In genomic region chr4:155846871-155847578, GRCm38 (mm10) we compare ENCODE assay signal across 8 mouse cellular contexts. TPM values are rescaled to one million over a fixed set of nuclear protein-coding genes. Genes with fewer than 3 reads are reported as not detected.
DNase-seq lines count a peak whose midpoint lies in the region; ATAC-seq and TF ChIP-seq lines count a peak whose summit lies in the region.

TSS of gene Dvl1 (plus strand) at chr4:155847402.

- peak within 1 kb of the TSS; percentile 92 for H3K9ac ChIP-seq in forebrain, postnatal 0 days
- H3K9ac ChIP-seq in neural tube, embryonic 15.5 days (replicated peaks), result peak within 1 kb of the TSS; percentile 98

- peak; percentile 74 for ATAC-seq in G1E (ENCODE audit: extremely low read depth, insufficient number of reproducible peaks, low FRiP score, poor library complexity, severe bottlenecking)
- peak; percentile 89 for ATAC-seq in forebrain, postnatal 0 days
- ATAC-seq in neural tube, embryonic 15.5 days (ENCODE audit: low FRiP score), result peak; percentile 89

- H3K27ac ChIP-seq in cerebellum, adult 2 months (ENCODE audit: insufficient read depth, low read length), result peak within 1 kb of the TSS; percentile 68
- peak within 1 kb of the TSS; percentile 82 for H3K27ac ChIP-seq in forebrain, postnatal 0 days (ENCODE audit: low read depth, low read length)
- peak within 1 kb of the TSS; percentile 97 for H3K27ac ChIP-seq in layer of hippocampus, adult 2 months
- H3K27ac ChIP-seq in neural tube, embryonic 15.5 days (replicated peaks), result peak within 1 kb of the TSS; percentile 88

- peak; percentile 90 for DNase-seq in G1E (ENCODE audit: low spot score)
- DNase-seq in cerebellum, adult 2 months, result peak; percentile 91 to 98
- DNase-seq in forebrain, postnatal 0 days, result peak; percentile 97
- DNase-seq in heart, postnatal 36 days, result peak; percentile 98
- peak; percentile 92 to 97 for DNase-seq in layer of hippocampus, adult 2 months (ENCODE audit: low spot score in 2 of 2)
- peak; percentile 94 for DNase-seq in lung, adult 2 months
- peak; percentile 99 for DNase-seq in testis, postnatal 10 days (ENCODE audit: low spot score)

- H3K27me3 ChIP-seq in G1E (ENCODE audit: insufficient read depth, low read length), result peaks cover 7% of the 10 kb centered on the region
- H3K27me3 ChIP-seq in cerebellum, adult 2 months (ENCODE audit: control insufficient read depth, insufficient read depth, low read length), result no peaks in the 10 kb centered on the region
- H3K27me3 ChIP-seq in forebrain, postnatal 0 days (ENCODE audit: insufficient read depth, low read length), result no peaks in the 10 kb centered on the region
- H3K27me3 ChIP-seq in neural tube, embryonic 15.5 days (replicated peaks), result no peaks in the 10 kb centered on the region

- WGBS in cerebellum, adult 2 months, result 2% methylated on average over 59 of the region's 65 CpGs
- WGBS in forebrain, postnatal 0 days, result 4% methylated on average over 54 of the region's 65 CpGs
- 3% methylated on average over 62 of the region's 65 CpGs for WGBS in lung, adult 2 months
- 3% methylated on average over 63 of the region's 65 CpGs for WGBS in neural tube, embryonic 15.5 days

- intact Hi-C loops in heart, postnatal 36 days (cut with DNase I), result loop anchor here (1.0 to 2.0 kb wide), 2 partner anchors 15 to 46 kb away; no protein-coding TSS in a partner anchor

- H3K36me3 ChIP-seq in G1E (replicated peaks), result peaks cover 36% of the 10 kb centered on the region
- H3K36me3 ChIP-seq in forebrain, postnatal 0 days (ENCODE audit: insufficient read depth), result 0 out of 2 replicates have a peak, but pooled peaks cover 4% of the 10 kb centered on the region
- no peaks in the 10 kb centered on the region for H3K36me3 ChIP-seq in neural tube, embryonic 15.5 days

- peak within 1 kb of the TSS; percentile 91 for H3K4me3 ChIP-seq in G1E (ENCODE audit: low read depth, low read length)
- peak within 1 kb of the TSS; percentile 92 for H3K4me3 ChIP-seq in cerebellum, adult 2 months (replicated peaks; ENCODE audit: insufficient read depth, low read depth, low read length)
- H3K4me3 ChIP-seq in forebrain, postnatal 0 days (ENCODE audit: low read depth, low read length), result peak within 1 kb of the TSS; percentile 93
- H3K4me3 ChIP-seq in layer of hippocampus, adult 2 months, result peak within 1 kb of the TSS; percentile 91
- peak within 1 kb of the TSS; percentile 83 for H3K4me3 ChIP-seq in lung, adult 2 months (replicated peaks; ENCODE audit: extremely low read depth, low read depth, low read length)
- peak within 1 kb of the TSS; percentile 90 for H3K4me3 ChIP-seq in neural tube, embryonic 15.5 days (replicated peaks)

- TF ChIP-seq POLR2A in cerebellum, adult 2 months (IDR thresholded peaks at IDR 0.05; ENCODE audit: borderline replicate concordance, insufficient read depth, low read length), result peak; percentile 89; the same call in 1 of the 2 replicates
- TF ChIP-seq POLR2A in lung, adult 2 months (IDR thresholded peaks at IDR 0.05; ENCODE audit: borderline replicate concordance, extremely low read depth, low read depth, low read length), result peak; percentile 87

- H3K4me1 ChIP-seq in G1E (ENCODE audit: insufficient read depth, low read depth, low read length), result peaks cover 48% of the 10 kb centered on the region
- peaks cover 26% of the 10 kb centered on the region for H3K4me1 ChIP-seq in cerebellum, adult 2 months (ENCODE audit: control insufficient read depth, insufficient read depth, low read length)
- H3K4me1 ChIP-seq in forebrain, postnatal 0 days (ENCODE audit: insufficient read depth), result peaks cover 23% of the 10 kb centered on the region
- H3K4me1 ChIP-seq in lung, adult 2 months (ENCODE audit: control insufficient read depth, insufficient read depth, low read length), result peaks cover 19% of the 10 kb centered on the region
- H3K4me1 ChIP-seq in neural tube, embryonic 15.5 days, result peaks cover 52% of the 10 kb centered on the region

- no peak for TF ChIP-seq CTCF in G1E (IDR thresholded peaks at IDR 0.05; ENCODE audit: low read depth, low read length)
- no peak; the same call in 1 of the 2 replicates for TF ChIP-seq CTCF in cerebellum, adult 2 months (IDR thresholded peaks at IDR 0.05; ENCODE audit: borderline replicate concordance, insufficient read depth, low read depth, low read length)
- TF ChIP-seq CTCF in forebrain, postnatal 0 days (IDR thresholded peaks at IDR 0.05; ENCODE audit: low read depth), result peak; percentile 61
- TF ChIP-seq CTCF in layer of hippocampus, adult 2 months (conservative IDR thresholded peaks at IDR 0.05), result peak; percentile 60
- TF ChIP-seq CTCF in lung, adult 2 months (IDR thresholded peaks at IDR 0.05; ENCODE audit: insufficient read depth, low read length), result no peak

- H3K9me3 ChIP-seq in G1E (replicated peaks), result no peaks in the 10 kb centered on the region
- H3K9me3 ChIP-seq in forebrain, postnatal 0 days (ENCODE audit: low read length), result no peaks in the 10 kb centered on the region
- H3K9me3 ChIP-seq in neural tube, embryonic 15.5 days (replicated peaks), result no peaks in the 10 kb centered on the region

- H3K4me2 ChIP-seq in forebrain, postnatal 0 days (ENCODE audit: low read depth), result peak within 1 kb of the TSS; percentile 88
- peak within 1 kb of the TSS; percentile 82 for H3K4me2 ChIP-seq in neural tube, embryonic 15.5 days

RNA-seq across cellular contexts. Expression of gene Dvl1, which starts in this region (rescaled TPM):
- 14.4 and 16.8 TPM in 2 replicates for total RNA-seq in G1E (2014; fragmentation: Nextera tagmentation)
- 9.2 and 13.7 TPM in 2 replicates for total RNA-seq in G1E (2017)
- polyA plus RNA-seq in G1E (2012), result 77.7 and 92.8 TPM in 2 replicates
- 160 and 163 TPM in 2 replicates for polyA plus RNA-seq in cerebellum, adult 2 months (2012; rRNA removed)
- 118 and 120 TPM in 2 replicates for total RNA-seq in forebrain, postnatal 0 days (2014; rRNA removed)
- polyA plus RNA-seq in forebrain, postnatal 0 days (2015; fragmentation: Nextera tagmentation; extraction: Ambion mirVana), result 15.1 and 16.3 TPM in 2 replicates
- total RNA-seq in heart, postnatal 36 days (2021), result 10 to 100 TPM; 46.2 to 54.2 TPM
- total RNA-seq in layer of hippocampus, adult 2 months (2021), result 10 to 100 TPM; 80.8 to 81.9 TPM
- polyA plus RNA-seq in lung, adult 2 months (2012; rRNA removed), result 128 and 159 TPM in 2 replicates
- 11.5 and 28.6 TPM in 2 replicates for polyA plus RNA-seq in neural tube, embryonic 15.5 days (2015; fragmentation: Nextera tagmentation; extraction: Ambion mirVana)

Comparison
In these comparisons a context has a peak if more than half of its experiments do, and no peak if none do; other contexts are left out.
1. Peak in every context shown above with its lines: DNase-seq, ATAC-seq, H3K4me3 ChIP-seq and H3K27ac ChIP-seq.
2. CTCF ChIP-seq: peak in forebrain, postnatal 0 days (single experiment) and layer of hippocampus, adult 2 months (single experiment); none in G1E (single experiment), cerebellum, adult 2 months (single experiment) and lung, adult 2 months (single experiment).